Mouse (Mus musculus): Measurements from ENCODE around the gene Rarg. TPM values are rescaled to one million over a fixed set of nuclear protein-coding genes. Genes with fewer than 3 reads are reported as not detected.
A peak's percentile ranks its signal among the peaks of the same experiment; 100 is the strongest.

Rarg gene
- 4.4 and 4.9 TPM in 2 replicates for polyA plus RNA-seq (2016; fragmentation: Nextera tagmentation; extraction: Ambion mirVana)

GRCm38 (mm10) chr15:102257202-102258075, at the start of gene Rarg:
Rarg (minus strand) TSS chr15:102257517.
- no peaks in the 10 kb centered on the region for H3K36me3 ChIP-seq
- H3K27me3 ChIP-seq (replicated peaks), result peaks cover 93% of the 10 kb centered on the region
- no peak within 1 kb of the TSS for H3K27ac ChIP-seq
- peak; percentile 39; the same call in 1 of the 2 replicates for ATAC-seq
- peaks cover 25% of the 10 kb centered on the region for H3K4me1 ChIP-seq
- H3K4me3 ChIP-seq, result peak within 1 kb of the TSS; percentile 58
- WGBS (ENCODE audit: insufficient replicate concordance), result 3% methylated on average over 40 of the region's 46 CpGs
- peak within 1 kb of the TSS; percentile 55; the same call in 1 of the 2 replicates for H3K9ac ChIP-seq
- H3K9me3 ChIP-seq (replicated peaks), result no peaks in the 10 kb centered on the region
- H3K4me2 ChIP-seq, result peak within 1 kb of the TSS; percentile 86

DNA sequence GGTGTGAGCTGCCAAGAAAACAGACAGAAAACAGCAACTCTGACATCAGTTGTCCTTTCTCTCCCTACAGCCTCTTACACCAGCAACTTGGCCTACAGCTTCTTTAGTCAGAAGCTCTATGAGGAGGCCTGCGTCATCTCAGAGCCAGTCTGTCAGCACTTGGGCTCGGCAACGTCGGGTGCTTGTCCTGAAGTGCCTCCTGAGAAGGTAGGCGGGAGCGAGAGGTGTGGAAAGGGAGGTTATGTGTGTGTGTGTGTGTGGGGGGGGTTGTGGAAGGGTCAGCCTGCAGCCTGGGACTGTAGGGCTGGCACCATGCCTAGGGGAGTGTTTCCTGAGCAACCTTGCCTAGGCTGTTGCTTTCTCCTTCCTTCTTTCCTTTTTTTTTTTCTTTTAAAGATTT, 45.2 kb upstream of the Rarg start:
- Histone ChIP-seq H3K27me3 (replicated peaks) (no peaks in the 10 kb centered on the region), H3K27ac (no peak overlapping the region), H3K9me3 (replicated peaks) (no peaks in the 10 kb centered on the region), H3K4me2 (no peak overlapping the region), H3K9ac (no peak overlapping the region), H3K36me3 (peaks cover 96% of the 10 kb centered on the region), H3K4me1 (peaks cover 25% of the 10 kb centered on the region), H3K4me3 (no peak overlapping the region)
- no peak for ATAC-seq
- WGBS (ENCODE audit: insufficient replicate concordance), result 86% methylated on average over 6 of the region's 6 CpGs

- H3K4me2 ChIP-seq, result peak overlapping the region; percentile 87
- peak overlapping the region; percentile 99 for H3K4me3 ChIP-seq
- peak overlapping the region; percentile 88 for H3K9ac ChIP-seq
- H3K9me3 ChIP-seq (replicated peaks), result no peaks in the 10 kb centered on the region
- ATAC-seq, result peak; percentile 48; the same call in 1 of the 2 replicates
- no peaks in the 10 kb centered on the region for H3K27me3 ChIP-seq (replicated peaks)
- H3K27ac ChIP-seq, result peak overlapping the region; percentile 81
- H3K4me1 ChIP-seq, result peaks cover 53% of the 10 kb centered on the region
- peaks cover 39% of the 10 kb centered on the region for H3K36me3 ChIP-seq
- WGBS (ENCODE audit: insufficient replicate concordance), result 3% methylated on average over 24 of the region's 24 CpGs
Observed at GRCm38 (mm10) chr15:102296368-102297006, 39.2 kb upstream of the Rarg start.

DNA sequence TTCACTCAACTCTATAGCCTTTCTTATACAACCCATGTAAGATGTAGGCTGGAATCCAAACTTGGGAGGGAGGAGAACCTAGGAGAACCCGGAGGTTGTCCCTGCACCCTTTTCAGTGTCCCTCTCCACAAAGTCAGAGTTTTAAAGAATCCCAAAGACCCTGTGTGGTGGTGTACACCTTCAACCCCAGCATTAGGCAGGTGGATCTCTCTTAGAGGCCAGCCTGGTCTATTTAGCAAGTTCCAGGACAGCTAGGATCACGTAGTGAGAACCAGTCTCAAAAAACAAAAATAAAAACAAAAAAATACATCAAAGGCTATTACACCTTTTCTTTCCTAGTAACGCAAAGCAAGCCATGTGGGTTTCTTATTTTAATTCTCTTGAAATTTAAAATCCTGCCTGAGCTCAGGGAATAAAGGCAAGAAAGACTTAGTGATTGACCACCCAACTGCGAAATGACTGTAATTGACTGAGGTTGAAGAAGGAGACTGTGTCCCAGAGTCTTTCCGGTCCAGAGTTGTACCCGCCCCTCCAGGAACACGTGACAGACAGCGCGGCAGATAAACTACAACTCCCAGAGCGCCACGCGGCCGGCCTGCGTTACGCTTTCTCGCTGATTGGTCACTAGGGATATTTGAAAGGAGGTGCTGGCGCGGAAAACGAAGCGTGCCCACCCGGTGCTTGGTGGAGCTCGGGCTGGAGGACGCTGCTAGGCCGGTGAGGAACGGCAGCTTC, 38.5 kb upstream of the Rarg start, which contains the start of gene Espl1:
TSS of gene Espl1 (plus strand) at position 634 of the 735 bp plus-strand sequence.
- Histone ChIP-seq H3K27me3 (replicated peaks) (no peaks in the 10 kb centered on the region), H3K9me3 (replicated peaks) (no peaks in the 10 kb centered on the region), H3K36me3 (peaks cover 32% of the 10 kb centered on the region), H3K4me3 (peak within 1 kb of the TSS; percentile 99), H3K4me1 (peaks cover 53% of the 10 kb centered on the region), H3K9ac (peak within 1 kb of the TSS; percentile 88), H3K27ac (peak within 1 kb of the TSS; percentile 81), H3K4me2 (peak within 1 kb of the TSS; percentile 87)
- peak; percentile 96 for ATAC-seq
- 7% methylated on average over 25 of the region's 25 CpGs for WGBS (ENCODE audit: insufficient replicate concordance)

GRCm38 (mm10) chr15:102287395-102287794, 30.1 kb upstream of the Rarg start:
- Histone ChIP-seq H3K4me3 (no peak overlapping the region), H3K4me1 (peaks cover 27% of the 10 kb centered on the region), H3K4me2 (no peak overlapping the region), H3K27me3 (replicated peaks) (no peaks in the 10 kb centered on the region), H3K36me3 (no peaks in the 10 kb centered on the region), H3K27ac (no peak overlapping the region), H3K9me3 (replicated peaks) (no peaks in the 10 kb centered on the region), H3K9ac (no peak overlapping the region)
- no peak for ATAC-seq

GRCm38 (mm10) chr15:102283648-102284047, 26.3 kb upstream of the Rarg start:
- peaks cover 58% of the 10 kb centered on the region for H3K4me1 ChIP-seq
- peaks cover 19% of the 10 kb centered on the region for H3K36me3 ChIP-seq
- WGBS (ENCODE audit: insufficient replicate concordance), result 13% methylated on average over 3 of the region's 3 CpGs
- no peak for ATAC-seq
- no peaks in the 10 kb centered on the region for H3K27me3 ChIP-seq (replicated peaks)
- H3K4me3 ChIP-seq, result no peak overlapping the region
- H3K4me2 ChIP-seq, result no peak overlapping the region
- H3K9me3 ChIP-seq (replicated peaks), result no peaks in the 10 kb centered on the region
- H3K9ac ChIP-seq, result no peak overlapping the region
- H3K27ac ChIP-seq, result peak overlapping the region; percentile 18; the same call in 1 of the 2 replicates

DNA sequence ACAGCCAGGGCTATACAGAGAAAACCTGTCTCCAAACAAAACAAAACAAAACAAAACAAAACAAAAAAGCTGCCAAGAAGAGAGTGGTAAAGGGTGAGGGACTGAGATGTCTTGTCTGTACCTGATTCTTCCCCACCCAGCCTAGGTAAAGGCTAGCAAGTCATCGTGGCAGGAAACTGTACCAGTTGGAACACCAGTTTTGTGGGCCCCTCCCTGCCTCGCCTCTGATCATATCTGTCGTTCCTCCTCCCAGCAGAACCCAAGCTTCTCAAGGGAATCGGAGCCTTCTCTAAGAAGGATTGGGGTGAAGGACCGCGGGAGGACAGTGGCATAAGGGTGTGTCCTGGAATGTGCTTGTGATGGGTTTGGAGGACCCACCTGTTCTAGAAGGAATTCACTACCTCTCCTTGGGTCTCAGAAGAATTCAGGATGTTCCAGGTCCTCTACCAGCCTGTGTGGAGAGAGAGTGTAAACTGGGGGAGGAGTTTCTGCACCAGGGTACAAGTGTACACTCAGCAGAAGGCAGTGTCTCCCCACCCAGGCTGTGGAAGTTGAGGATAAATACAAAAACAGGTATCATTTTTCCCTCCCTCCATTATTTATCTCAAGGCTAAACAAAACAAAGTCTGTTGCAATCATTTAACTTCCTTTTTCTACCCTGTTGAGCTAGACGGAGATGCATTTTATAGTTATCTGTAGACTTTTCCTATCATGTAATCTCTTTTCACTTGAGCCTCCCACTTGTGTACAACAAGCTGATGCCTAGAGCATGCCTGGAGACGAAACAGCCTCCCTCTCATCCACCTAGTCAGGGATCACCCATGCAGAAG, 25.4 kb upstream of the Rarg start:
- peaks cover 19% of the 10 kb centered on the region for H3K36me3 ChIP-seq
- peak overlapping the region; percentile 33; the same call in 1 of the 2 replicates for H3K9ac ChIP-seq
- no peaks in the 10 kb centered on the region for H3K9me3 ChIP-seq (replicated peaks)
- ATAC-seq, result no peak
- peak overlapping the region; percentile 55 for H3K27ac ChIP-seq
- H3K4me3 ChIP-seq, result no peak overlapping the region
- 23% methylated on average over 8 of the region's 8 CpGs for WGBS (ENCODE audit: insufficient replicate concordance)
- H3K4me1 ChIP-seq, result peaks cover 62% of the 10 kb centered on the region
- no peaks in the 10 kb centered on the region for H3K27me3 ChIP-seq (replicated peaks)
- H3K4me2 ChIP-seq, result peak overlapping the region; percentile 41

GRCm38 (mm10) chr15:102280623-102281022, 23.3 kb upstream of the Rarg start:
- Histone ChIP-seq H3K4me2 (peak overlapping the region; percentile 83), H3K27me3 (replicated peaks) (no peaks in the 10 kb centered on the region), H3K9ac (peak overlapping the region; percentile 82), H3K36me3 (peaks cover 19% of the 10 kb centered on the region), H3K4me1 (peaks cover 62% of the 10 kb centered on the region), H3K27ac (0 out of 2 replicates have a peak overlapping the region, but pooled peaks have one; percentile 87), H3K9me3 (replicated peaks) (no peaks in the 10 kb centered on the region), H3K4me3 (peak overlapping the region; percentile 85)
- ATAC-seq, result no peak
- WGBS (ENCODE audit: insufficient replicate concordance), result 85% methylated on average over 19 of the region's 19 CpGs

DNA sequence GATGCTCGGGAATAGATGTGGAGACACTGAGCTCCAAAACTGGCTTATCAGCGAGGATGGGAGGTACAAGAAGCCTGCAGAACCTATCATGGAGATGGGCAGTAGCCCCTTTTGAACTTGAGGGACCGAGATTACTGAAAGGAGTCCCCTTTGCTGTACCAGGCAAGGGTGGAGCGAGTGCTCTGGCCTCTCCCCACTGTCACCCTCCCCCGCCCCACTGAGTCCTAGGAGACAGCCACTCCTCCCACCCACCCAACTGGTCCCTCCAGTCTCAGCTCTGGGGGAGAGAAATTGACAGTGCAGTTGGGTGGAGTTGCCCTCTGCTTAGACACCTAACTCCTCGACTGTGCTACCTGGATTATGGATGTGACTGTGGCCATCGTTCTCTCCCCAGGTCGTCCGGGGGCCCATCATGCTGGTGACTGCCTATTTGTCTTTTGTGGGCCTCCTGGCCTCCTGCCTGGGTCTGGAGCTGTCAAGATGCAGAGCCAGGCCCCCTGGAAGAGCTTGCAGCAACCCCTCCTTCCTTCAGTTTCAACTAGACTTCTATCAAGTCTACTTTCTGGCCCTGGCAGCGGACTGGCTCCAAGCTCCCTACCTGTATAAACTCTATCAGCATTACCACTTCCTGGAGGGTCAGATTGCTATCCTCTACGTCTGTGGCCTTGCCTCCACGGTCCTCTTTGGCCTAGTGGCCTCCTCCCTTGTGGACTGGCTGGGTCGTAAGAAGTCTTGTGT, 22.6 kb upstream of the Rarg start:
- Histone ChIP-seq H3K4me1 (peaks cover 58% of the 10 kb centered on the region), H3K4me2 (peak overlapping the region; percentile 83)
- 14% methylated on average over 13 of the region's 13 CpGs for WGBS (ENCODE audit: insufficient replicate concordance)

GRCm38 (mm10) chr15:102279092-102279782, 21.9 kb upstream of the Rarg start, which contains the start of gene Mfsd5:
Mfsd5 (plus strand) TSS chr15:102279454.
- WGBS (ENCODE audit: insufficient replicate concordance), result under 1% methylated on average over 65 of the region's 65 CpGs
- H3K36me3 ChIP-seq, result peaks cover 19% of the 10 kb centered on the region
- peak within 1 kb of the TSS; percentile 82 for H3K9ac ChIP-seq
- peaks cover 53% of the 10 kb centered on the region for H3K4me1 ChIP-seq
- peak within 1 kb of the TSS; percentile 83 for H3K4me2 ChIP-seq
- peak within 1 kb of the TSS; percentile 87 for H3K27ac ChIP-seq
- no peaks in the 10 kb centered on the region for H3K9me3 ChIP-seq (replicated peaks)
- H3K4me3 ChIP-seq, result peak within 1 kb of the TSS; percentile 85
- ATAC-seq, result peak; percentile 92
- H3K27me3 ChIP-seq (replicated peaks), result no peaks in the 10 kb centered on the region

More for the DNA sequence above, 22.6 kb upstream of the Rarg start:
- Histone ChIP-seq H3K27ac (peak overlapping the region; percentile 87), H3K9ac (peak overlapping the region; percentile 82), H3K4me3 (peak overlapping the region; percentile 85), H3K36me3 (peaks cover 19% of the 10 kb centered on the region), H3K27me3 (replicated peaks) (no peaks in the 10 kb centered on the region), H3K9me3 (replicated peaks) (no peaks in the 10 kb centered on the region)
- peak; percentile 42 for ATAC-seq
